Mouse (Mus musculus): ENCODE data around the gene Zfp462. TPM values are rescaled to one million over a fixed set of nuclear protein-coding genes. Genes with fewer than 3 reads are reported as not detected.

The Zfp462 gene
- polyA plus RNA-seq, 1 experiment from 2014 or later: 3.8 TPM

- H3K36me3 ChIP-seq (ENCODE audit: insufficient read depth): no peaks in the 10 kb centered on the region
- H3K9me3 ChIP-seq (ENCODE audit: low read depth, low read length): no peaks in the 10 kb centered on the region
- ATAC-seq (ENCODE audit: insufficient read depth) (no peak), DNase-seq (no peak)
- H3K9ac ChIP-seq: no peak overlapping the region
- no peaks in the 10 kb centered on the region for H3K4me1 ChIP-seq (ENCODE audit: insufficient read depth)
- H3K27ac ChIP-seq (ENCODE audit: low read depth): no peak overlapping the region
- no peak overlapping the region for H3K4me3 ChIP-seq (ENCODE audit: low read depth, low read length)
- WGBS: 49% methylated on average over 10 of the region's 10 CpGs
- no peak for TF ChIP-seq CTCF (IDR thresholded peaks at IDR 0.05; ENCODE audit: low read depth)
- no peak overlapping the region for H3K4me2 ChIP-seq
- no peaks in the 10 kb centered on the region for H3K27me3 ChIP-seq (ENCODE audit: insufficient read depth, low read length)
Measured at GRCm38 (mm10) chr4:55117839-55118487, 173.1 kb downstream of the Zfp462 start.

- ATAC-seq (ENCODE audit: insufficient read depth): no peak
- H3K27ac ChIP-seq (ENCODE audit: low read depth): no peak overlapping the region
- H3K4me2 ChIP-seq: no peak overlapping the region
- WGBS: 60% methylated on average over 2 of the region's 2 CpGs
- H3K9ac ChIP-seq: no peak overlapping the region
- no peak for DNase-seq
- no peaks in the 10 kb centered on the region for H3K9me3 ChIP-seq (ENCODE audit: low read depth, low read length)
- no peak for TF ChIP-seq CTCF (IDR thresholded peaks at IDR 0.05; ENCODE audit: low read depth)
- no peaks in the 10 kb centered on the region for H3K27me3 ChIP-seq (ENCODE audit: insufficient read depth, low read length)
- no peaks in the 10 kb centered on the region for H3K36me3 ChIP-seq (ENCODE audit: insufficient read depth)
- H3K4me1 ChIP-seq (ENCODE audit: insufficient read depth): no peaks in the 10 kb centered on the region
- H3K4me3 ChIP-seq (ENCODE audit: low read depth, low read length): no peak overlapping the region
Measured at GRCm38 (mm10) chr4:55121126-55121525, 176.3 kb downstream of the Zfp462 start.

- Histone ChIP-seq H3K27me3 (ENCODE audit: insufficient read depth, low read length) (no peaks in the 10 kb centered on the region), H3K4me3 (ENCODE audit: low read depth, low read length) (no peak overlapping the region), H3K27ac (ENCODE audit: low read depth) (no peak overlapping the region), H3K4me1 (ENCODE audit: insufficient read depth) (no peaks in the 10 kb centered on the region), H3K9me3 (ENCODE audit: low read depth, low read length) (no peaks in the 10 kb centered on the region), H3K9ac (no peak overlapping the region), H3K36me3 (ENCODE audit: insufficient read depth) (no peaks in the 10 kb centered on the region), H3K4me2 (no peak overlapping the region)
- TF ChIP-seq CTCF (IDR thresholded peaks at IDR 0.05; ENCODE audit: low read depth): no peak
- 46% methylated on average over 6 of the region's 6 CpGs for WGBS
- ATAC-seq (ENCODE audit: insufficient read depth): no peak
- no peak for DNase-seq
Measured at GRCm38 (mm10) chr4:55121952-55122351, 177.1 kb downstream of the Zfp462 start.

- no peak for DNase-seq
- ATAC-seq (ENCODE audit: insufficient read depth): no peak
- H3K36me3 ChIP-seq (ENCODE audit: insufficient read depth): no peaks in the 10 kb centered on the region
- H3K4me2 ChIP-seq: no peak overlapping the region
- H3K9me3 ChIP-seq (ENCODE audit: low read depth, low read length): no peaks in the 10 kb centered on the region
- 72% methylated on average over 3 of the region's 3 CpGs for WGBS
- no peak for TF ChIP-seq CTCF (IDR thresholded peaks at IDR 0.05; ENCODE audit: low read depth)
- no peaks in the 10 kb centered on the region for H3K27me3 ChIP-seq (ENCODE audit: insufficient read depth, low read length)
- no peak overlapping the region for H3K27ac ChIP-seq (ENCODE audit: low read depth)
- no peaks in the 10 kb centered on the region for H3K4me1 ChIP-seq (ENCODE audit: insufficient read depth)
- no peak overlapping the region for H3K9ac ChIP-seq
- no peak overlapping the region for H3K4me3 ChIP-seq (ENCODE audit: low read depth, low read length)
Measured at GRCm38 (mm10) chr4:55124126-55124525, 179.3 kb downstream of the Zfp462 start.

GRCm38 (mm10) chr4:55125048-55125737, 180.3 kb downstream of the Zfp462 start:
- TF ChIP-seq CTCF (IDR thresholded peaks at IDR 0.05; ENCODE audit: low read depth): no peak
- ATAC-seq (ENCODE audit: insufficient read depth): peak; percentile 79
- peak; percentile 90 for DNase-seq
- Histone ChIP-seq H3K4me1 (ENCODE audit: insufficient read depth) (no peaks in the 10 kb centered on the region), H3K9me3 (ENCODE audit: low read depth, low read length) (no peaks in the 10 kb centered on the region), H3K27me3 (ENCODE audit: insufficient read depth, low read length) (no peaks in the 10 kb centered on the region), H3K9ac (no peak overlapping the region), H3K4me3 (ENCODE audit: low read depth, low read length) (no peak overlapping the region), H3K27ac (ENCODE audit: low read depth) (peak overlapping the region; percentile 61; the same call in 1 of the 2 replicates), H3K4me2 (peak overlapping the region; percentile 50), H3K36me3 (ENCODE audit: insufficient read depth) (no peaks in the 10 kb centered on the region)
- 23% methylated on average over 11 of the region's 11 CpGs for WGBS

GRCm38 (mm10) chr4:55125738-55126054, 180.8 kb downstream of the Zfp462 start:
- Histone ChIP-seq H3K4me2 (peak overlapping the region; percentile 50), H3K9me3 (ENCODE audit: low read depth, low read length) (no peaks in the 10 kb centered on the region), H3K27ac (ENCODE audit: low read depth) (peak overlapping the region; percentile 61; the same call in 1 of the 2 replicates), H3K4me3 (ENCODE audit: low read depth, low read length) (no peak overlapping the region), H3K36me3 (ENCODE audit: insufficient read depth) (no peaks in the 10 kb centered on the region), H3K27me3 (ENCODE audit: insufficient read depth, low read length) (no peaks in the 10 kb centered on the region), H3K9ac (no peak overlapping the region), H3K4me1 (ENCODE audit: insufficient read depth) (no peaks in the 10 kb centered on the region)
- WGBS: 27% methylated on average over 4 of the region's 4 CpGs
- DNase-seq (peak; percentile 82), ATAC-seq (ENCODE audit: insufficient read depth) (no peak)
- TF ChIP-seq CTCF (IDR thresholded peaks at IDR 0.05; ENCODE audit: low read depth): no peak

GRCm38 (mm10) chr4:55127228-55127901, 182.5 kb downstream of the Zfp462 start:
- DNase-seq (no peak), ATAC-seq (ENCODE audit: insufficient read depth) (no peak)
- no peak overlapping the region for H3K27ac ChIP-seq (ENCODE audit: low read depth)
- no peak overlapping the region for H3K4me2 ChIP-seq
- H3K36me3 ChIP-seq (ENCODE audit: insufficient read depth): no peaks in the 10 kb centered on the region
- TF ChIP-seq CTCF (IDR thresholded peaks at IDR 0.05; ENCODE audit: low read depth): no peak
- 79% methylated on average over 9 of the region's 9 CpGs for WGBS
- H3K4me1 ChIP-seq (ENCODE audit: insufficient read depth): no peaks in the 10 kb centered on the region
- H3K9ac ChIP-seq: no peak overlapping the region
- H3K4me3 ChIP-seq (ENCODE audit: low read depth, low read length): no peak overlapping the region
- H3K9me3 ChIP-seq (ENCODE audit: low read depth, low read length): no peaks in the 10 kb centered on the region
- no peaks in the 10 kb centered on the region for H3K27me3 ChIP-seq (ENCODE audit: insufficient read depth, low read length)
